Mouse (Mus musculus) neural tube, embryonic 14.5 days (tissue): ENCODE measurements at regions not wholly inside any gene's neighbourhood (a gene's known extent, or its start where the extent isn't known, plus 50 kb on each side); places are given as distances from the start of the nearest gene placed in this dataset.

Experiments used
- ATAC-seq: fragments of 200-750 bp; cut with Nextera tagmentation; 2 replicates; pipeline ENCODE4 v1.8.0; 2017; ENCODE audit warnings: low read depth, mild to moderate bottlenecking, moderate TSS enrichment, moderate library complexity
- H3K27ac ChIP-seq: fragments of 300-500 bp; sonication (generic); 2 replicates; pipeline ENCODE4 v1.5.1; 2014; ENCODE audit warnings: low read depth, mild to moderate bottlenecking, control low read depth, low read length, moderate library complexity, mixed read lengths
- H3K27me3 ChIP-seq: fragments of 300-500 bp; sonication (generic); 2 replicates; pipeline ENCODE4 v1.6.1; 2014; ENCODE audit warnings: low read length; ENCODE audit not compliant: control insufficient read depth, insufficient read depth
- H3K36me3 ChIP-seq: fragments of 300-500 bp; sonication (generic); 2 replicates; pipeline ENCODE4 v1.6.1; 2014; ENCODE audit warnings: low read length, mixed read lengths; ENCODE audit not compliant: control insufficient read depth, insufficient read depth
- H3K4me1 ChIP-seq: fragments of 300-500 bp; sonication (generic); 2 replicates; pipeline ENCODE4 v1.6.1; 2014; ENCODE audit warnings: low read length; ENCODE audit not compliant: control insufficient read depth, insufficient read depth
- H3K4me2 ChIP-seq: fragments of 300-500 bp; sonication (generic); 2 replicates; pipeline ENCODE4 v1.6.1; 2014; ENCODE audit warnings: mild to moderate bottlenecking, low read depth, low read length, control low read depth
- H3K4me3 ChIP-seq: fragments of 300-500 bp; sonication (generic); 2 replicates; pipeline ENCODE4 v1.5.1; 2014; ENCODE audit warnings: low read depth, low read length, control low read depth, mixed read lengths
- H3K9ac ChIP-seq: fragments of 300-500 bp; sonication (generic); replicated peaks from 2 replicates; pipeline ENCODE4 v1.6.1; 2014; ENCODE audit warnings: low read depth, mild to moderate bottlenecking, control low read depth, low read length, mixed read lengths
- H3K9me3 ChIP-seq: fragments of 300-500 bp; sonication (generic); 2 replicates; pipeline ENCODE4 v1.6.1; 2016; ENCODE audit warnings: low read length; ENCODE audit not compliant: control insufficient read depth
- WGBS: fragments of 180-500 bp; shearing (Covaris S2); extraction: QIAGEN DNeasy Blood & Tissue Kit; methylation state at CpG from one replicate; pipeline ENCODE4 v1.1.7; 2014; 5-methylcytosine and 5-hydroxymethylcytosine counted together

GRCm38 (mm10) chr16:21351289-21351688 is 71.6 kb upstream of the Vps8 start:
- H3K27me3 ChIP-seq, result no peaks in the 10 kb centered on the region
- no peak overlapping the region for H3K27ac ChIP-seq
- no peak overlapping the region for H3K4me3 ChIP-seq
- no peaks in the 10 kb centered on the region for H3K9me3 ChIP-seq
- H3K4me1 ChIP-seq, result no peaks in the 10 kb centered on the region
- H3K36me3 ChIP-seq, result no peaks in the 10 kb centered on the region
- no peak for ATAC-seq
- 92% methylated on average over 3 of the region's 3 CpGs for WGBS
- H3K4me2 ChIP-seq, result no peak overlapping the region
- H3K9ac ChIP-seq, result no peak overlapping the region

DNA sequence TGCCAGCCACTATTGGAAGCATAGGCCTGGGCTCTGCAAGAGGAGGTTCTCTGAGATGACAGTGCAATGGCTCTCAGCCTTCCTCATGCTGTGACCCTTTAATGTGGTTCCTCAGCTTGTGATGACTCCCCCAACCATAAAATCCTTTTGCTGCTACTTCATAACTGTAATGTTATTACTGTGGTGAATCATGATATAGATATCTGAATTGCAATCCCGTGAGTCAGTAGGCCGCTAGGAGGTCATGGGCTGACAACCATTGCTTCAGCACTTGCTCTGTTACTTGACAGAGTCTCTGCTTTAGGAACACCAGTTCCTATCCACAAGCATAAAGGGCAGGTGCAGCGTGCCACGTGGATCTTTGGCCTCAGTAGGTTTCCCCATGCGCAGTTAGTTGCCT is 69.8 kb upstream of the Vps8 start:
- H3K27ac ChIP-seq, result no peak overlapping the region
- no peaks in the 10 kb centered on the region for H3K4me1 ChIP-seq
- no peak overlapping the region for H3K9ac ChIP-seq
- H3K9me3 ChIP-seq, result no peaks in the 10 kb centered on the region
- H3K27me3 ChIP-seq, result no peaks in the 10 kb centered on the region
- ATAC-seq, result no peak
- 53% methylated on average over 5 of the region's 5 CpGs for WGBS
- H3K4me2 ChIP-seq, result no peak overlapping the region
- H3K36me3 ChIP-seq, result no peaks in the 10 kb centered on the region
- H3K4me3 ChIP-seq, result no peak overlapping the region

- Histone ChIP-seq H3K4me1 (no peaks in the 10 kb centered on the region), H3K4me2 (no peak overlapping the region), H3K27me3 (no peaks in the 10 kb centered on the region), H3K9me3 (no peaks in the 10 kb centered on the region), H3K27ac (no peak overlapping the region), H3K36me3 (no peaks in the 10 kb centered on the region), H3K9ac (no peak overlapping the region), H3K4me3 (no peak overlapping the region)
- ATAC-seq, result no peak
- WGBS, result 23% methylated on average over 6 of the region's 6 CpGs
Measured at GRCm38 (mm10) chr16:21353545-21353944, 69.4 kb upstream of the Vps8 start.

DNA sequence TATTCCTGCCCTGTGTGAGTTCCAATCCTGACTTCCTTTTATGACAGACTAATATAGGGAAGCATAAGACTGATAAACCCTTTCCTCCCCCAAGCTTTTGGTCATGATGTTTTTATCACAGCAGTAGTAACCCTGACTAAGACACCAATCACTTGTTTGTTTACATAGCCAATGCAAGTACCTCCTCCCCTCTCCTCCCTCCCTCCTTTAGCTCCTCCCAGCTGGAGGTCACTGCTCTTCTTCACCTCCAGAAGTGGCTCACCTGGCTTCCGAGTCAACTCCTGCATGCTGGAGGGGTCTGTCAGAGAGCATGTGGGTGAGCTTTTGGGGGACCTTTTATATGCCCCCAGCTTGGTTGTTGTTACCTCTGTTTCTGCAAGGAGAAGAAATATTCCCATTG is 67.3 kb upstream of the Vps8 start:
- 83% methylated on average over 1 of the region's 1 CpGs for WGBS
- ATAC-seq, result no peak
- Histone ChIP-seq H3K4me1 (no peaks in the 10 kb centered on the region), H3K4me2 (no peak overlapping the region), H3K9ac (no peak overlapping the region), H3K4me3 (no peak overlapping the region), H3K27me3 (no peaks in the 10 kb centered on the region), H3K27ac (no peak overlapping the region), H3K9me3 (no peaks in the 10 kb centered on the region), H3K36me3 (no peaks in the 10 kb centered on the region)

GRCm38 (mm10) chr16:21357433-21357832 is 65.5 kb upstream of the Vps8 start:
- no peak for ATAC-seq
- H3K9ac ChIP-seq, result no peak overlapping the region
- H3K36me3 ChIP-seq, result no peaks in the 10 kb centered on the region
- H3K4me2 ChIP-seq, result no peak overlapping the region
- no peak overlapping the region for H3K4me3 ChIP-seq
- no peaks in the 10 kb centered on the region for H3K9me3 ChIP-seq
- H3K27ac ChIP-seq, result no peak overlapping the region
- H3K27me3 ChIP-seq, result no peaks in the 10 kb centered on the region
- WGBS, result 75% methylated on average over 5 of the region's 5 CpGs
- no peaks in the 10 kb centered on the region for H3K4me1 ChIP-seq

GRCm38 (mm10) chr16:21358313-21358920 is 64.5 kb upstream of the Vps8 start:
- Histone ChIP-seq H3K4me2 (no peak overlapping the region), H3K36me3 (no peaks in the 10 kb centered on the region), H3K4me1 (no peaks in the 10 kb centered on the region), H3K9ac (no peak overlapping the region), H3K9me3 (no peaks in the 10 kb centered on the region), H3K4me3 (no peak overlapping the region), H3K27ac (no peak overlapping the region), H3K27me3 (no peaks in the 10 kb centered on the region)
- WGBS, result 67% methylated on average over 12 of the region's 12 CpGs
- no peak for ATAC-seq

- no peak overlapping the region for H3K9ac ChIP-seq
- H3K36me3 ChIP-seq, result no peaks in the 10 kb centered on the region
- WGBS, result 76% methylated on average over 4 of the region's 4 CpGs
- ATAC-seq, result no peak
- no peak overlapping the region for H3K27ac ChIP-seq
- no peaks in the 10 kb centered on the region for H3K4me1 ChIP-seq
- no peaks in the 10 kb centered on the region for H3K9me3 ChIP-seq
- H3K4me3 ChIP-seq, result no peak overlapping the region
- no peaks in the 10 kb centered on the region for H3K27me3 ChIP-seq
- H3K4me2 ChIP-seq, result no peak overlapping the region
Measured at GRCm38 (mm10) chr16:21359459-21359858, 63.5 kb upstream of the Vps8 start.

- no peak overlapping the region for H3K9ac ChIP-seq
- H3K27me3 ChIP-seq, result no peaks in the 10 kb centered on the region
- no peaks in the 10 kb centered on the region for H3K4me1 ChIP-seq
- H3K9me3 ChIP-seq, result no peaks in the 10 kb centered on the region
- ATAC-seq, result no peak
- no peaks in the 10 kb centered on the region for H3K36me3 ChIP-seq
- no peak overlapping the region for H3K27ac ChIP-seq
- no peak overlapping the region for H3K4me3 ChIP-seq
- no peak overlapping the region for H3K4me2 ChIP-seq
- WGBS, result 61% methylated on average over 2 of the region's 2 CpGs
Measured at GRCm38 (mm10) chr16:21361406-21361805, 61.5 kb upstream of the Vps8 start.

- H3K4me2 ChIP-seq, result no peak overlapping the region
- no peak overlapping the region for H3K27ac ChIP-seq
- ATAC-seq, result peak; percentile 71
- H3K9me3 ChIP-seq, result no peaks in the 10 kb centered on the region
- 27% methylated on average over 12 of the region's 12 CpGs for WGBS
- H3K4me3 ChIP-seq, result no peak overlapping the region
- no peaks in the 10 kb centered on the region for H3K27me3 ChIP-seq
- no peaks in the 10 kb centered on the region for H3K4me1 ChIP-seq
- no peaks in the 10 kb centered on the region for H3K36me3 ChIP-seq
- H3K9ac ChIP-seq, result no peak overlapping the region; the same call in 1 of the 2 replicates
Measured at GRCm38 (mm10) chr16:21362663-21363367, 60.1 kb upstream of the Vps8 start.
